Mouse (Mus musculus) testis, adult 10 weeks (tissue): Measurements from ENCODE around the gene Olfr472. TPM values are rescaled to one million over a fixed set of nuclear protein-coding genes. Genes with fewer than 3 reads are reported as not detected.

Experiments
- polyA plus RNA-seq: library from polyadenylated mRNA; stranded (reverse); fragments of 350-450 nt; fragmentation: Illumina TruSeq; extraction: RNeasy Lipid Tissue Mini Kit (QIAGEN cat#74804); gene quantifications from one replicate; pipeline ENCODE4 v1.2.3, GENCODE M21; 2014; ENCODE audit warnings: low read depth, low replicate concordance

Gene Olfr472
- not detected for polyA plus RNA-seq

GRCm38 (mm10) chr7:107897602-107898001 is at the start of gene Olfr472:
Olfr472 (plus strand) TSS chr7:107897902.

GRCm38 (mm10) chr7:107930146-107930545 is 32.4 kb downstream of the Olfr472 start, which contains the start of gene Olfr473:
Olfr473 (plus strand) TSS chr7:107930446.

GRCm38 (mm10) chr7:107954343-107954742 is 56.6 kb downstream of the Olfr472 start, which contains the start of gene Olfr474:
Olfr474 (plus strand) TSS chr7:107954643.

Other genes starting within 250 kb of the Olfr472 start
- gene Cyb5r2, start 139.9 kb upstream of the Olfr472 start, polyA plus RNA-seq: 12.4 TPM
- not detected for gene Ovch2, start 96.7 kb upstream of the Olfr472 start, polyA plus RNA-seq
- not detected for gene Olfr467, start 85.6 kb upstream of the Olfr472 start, polyA plus RNA-seq
- gene Olfr469, start 72.4 kb upstream of the Olfr472 start, polyA plus RNA-seq: not detected
- 0.13 TPM for gene Olfr470, start 50.4 kb upstream of the Olfr472 start, polyA plus RNA-seq
- gene Olfr473, start 32.5 kb downstream of the Olfr472 start, polyA plus RNA-seq: not detected
- not detected for gene Olfr474, start 56.7 kb downstream of the Olfr472 start, polyA plus RNA-seq
- gene Olfr476, start 66.9 kb downstream of the Olfr472 start, polyA plus RNA-seq: not detected
- not detected for gene Olfr477, start 88.8 kb downstream of the Olfr472 start, polyA plus RNA-seq
- not detected for gene Olfr478, start 136.1 kb downstream of the Olfr472 start, polyA plus RNA-seq
- gene Olfr479, start 152.8 kb downstream of the Olfr472 start, polyA plus RNA-seq: not detected
- gene Olfr480, start 169.4 kb downstream of the Olfr472 start, polyA plus RNA-seq: not detected
- gene Olfr481, start 182.0 kb downstream of the Olfr472 start, polyA plus RNA-seq: not detected
- gene Olfr482, start 199.7 kb downstream of the Olfr472 start, polyA plus RNA-seq: not detected
- not detected for gene Olfr483, start 202.9 kb downstream of the Olfr472 start, polyA plus RNA-seq
- not detected for gene Olfr484, start 229.5 kb downstream of the Olfr472 start, polyA plus RNA-seq